Mouse (Mus musculus) kidney, adult 2 months (tissue): ENCODE results near the gene Ltf. TPM values are rescaled to one million over a fixed set of nuclear protein-coding genes. Genes with fewer than 3 reads are reported as not detected.

Source experiments
- DNase-seq: peaks from one replicate; pipeline ENCODE4 v3.0.0; 2021
- H3K27ac ChIP-seq: fragments of 200-500 bp; 2 replicates; pipeline ENCODE4 v1.5.1; 2012; ENCODE audit warnings: low read depth, low read length, control low read depth, inconsistent platforms; ENCODE audit not compliant: insufficient read depth
- H3K27me3 ChIP-seq: fragments of 200-500 bp; replicated peaks from 2 replicates; pipeline ENCODE4 v1.6.1; 2012; ENCODE audit warnings: mild to moderate bottlenecking, moderate library complexity, low read length, inconsistent platforms; ENCODE audit not compliant: control insufficient read depth, insufficient read depth
- H3K36me3 ChIP-seq: fragments of 200-500 bp; 2 replicates; pipeline ENCODE4 v1.6.1; 2012; ENCODE audit warnings: mild to moderate bottlenecking, moderate library complexity, low read length, inconsistent platforms; ENCODE audit not compliant: control insufficient read depth, insufficient read depth
- H3K4me1 ChIP-seq: fragments of 200-500 bp; 2 replicates; pipeline ENCODE4 v1.6.1; 2011; ENCODE audit warnings: low read length; ENCODE audit not compliant: control insufficient read depth, insufficient read depth
- H3K4me3 ChIP-seq: fragments of 200-500 bp; 2 replicates; pipeline ENCODE4 v1.5.1; 2011; ENCODE audit warnings: mild to moderate bottlenecking, low read depth, low read length, control low read depth; ENCODE audit not compliant: insufficient read depth
- CTCF ChIP-seq: fragments of 200-500 bp; conservative IDR thresholded peaks from 2 replicates; pipeline ENCODE4 v1.5.1; 2011; ENCODE audit warnings: low read depth, mild to moderate bottlenecking, control low read depth, low read length, moderate library complexity, mixed read lengths; ENCODE audit not compliant: insufficient read depth, insufficient read length
- POLR2A ChIP-seq: fragments of 200-500 bp; IDR thresholded peaks from one replicate; pipeline ENCODE4 v1.6.1; 2011; ENCODE audit warnings: low read depth, low read length, control low read depth
- WGBS: fragments of 180-500 bp; shearing (Covaris S2); methylation state at CpG from one replicate; pipeline ENCODE4 v1.1.7; 2018; 5-methylcytosine and 5-hydroxymethylcytosine counted together
- polyA plus RNA-seq: library from polyadenylated mRNA; depleted of rRNA; stranded (reverse); fragments of >200 nt; gene quantifications from 2 replicates; pipeline ENCODE4 v1.2.3, GENCODE M21; 2012; rRNA removed

Ltf gene
- 0.39 and 0.63 TPM in 2 replicates for polyA plus RNA-seq

- Histone ChIP-seq H3K27ac (no peak within 1 kb of the TSS), H3K36me3 (no peaks in the 10 kb centered on the region), H3K4me3 (no peak within 1 kb of the TSS), H3K4me1 (no peaks in the 10 kb centered on the region), H3K27me3 (no peaks in the 10 kb centered on the region)
- no peak for TF ChIP-seq POLR2A
- WGBS: 82% methylated on average over 5 of the region's 5 CpGs
- DNase-seq: no peak
Observed at GRCm38 (mm10) chr9:111019022-111019421, at the start of gene Ltf. Ltf (plus strand) TSS chr9:111019271.

GRCm38 (mm10) chr9:110979411-110979810 lies 39.7 kb upstream of the Ltf start:
- Histone ChIP-seq H3K27me3 (no peaks in the 10 kb centered on the region), H3K27ac (no peak overlapping the region), H3K36me3 (no peaks in the 10 kb centered on the region), H3K4me3 (no peak overlapping the region), H3K4me1 (no peaks in the 10 kb centered on the region)
- no peak for DNase-seq
- TF ChIP-seq POLR2A (no peak), CTCF (no peak)
- WGBS: 92% methylated on average over 11 of the region's 11 CpGs

GRCm38 (mm10) chr9:110982351-110982750 lies 36.7 kb upstream of the Ltf start:
- no peak overlapping the region for H3K4me3 ChIP-seq
- WGBS: 71% methylated on average over 4 of the region's 4 CpGs
- DNase-seq: no peak
- H3K4me1 ChIP-seq: no peaks in the 10 kb centered on the region
- no peak overlapping the region for H3K27ac ChIP-seq
- TF ChIP-seq POLR2A: no peak
- no peak for TF ChIP-seq CTCF
- H3K36me3 ChIP-seq: no peaks in the 10 kb centered on the region
- no peaks in the 10 kb centered on the region for H3K27me3 ChIP-seq

GRCm38 (mm10) chr9:110984096-110984495 lies 35.0 kb upstream of the Ltf start:
- H3K36me3 ChIP-seq: no peaks in the 10 kb centered on the region
- H3K4me3 ChIP-seq: no peak overlapping the region
- no peaks in the 10 kb centered on the region for H3K27me3 ChIP-seq
- no peaks in the 10 kb centered on the region for H3K4me1 ChIP-seq
- 90% methylated on average over 9 of the region's 9 CpGs for WGBS
- no peak overlapping the region for H3K27ac ChIP-seq
- TF ChIP-seq POLR2A (no peak), CTCF (no peak)
- DNase-seq: no peak

GRCm38 (mm10) chr9:110985541-110985940 lies 33.5 kb upstream of the Ltf start:
- Histone ChIP-seq H3K36me3 (no peaks in the 10 kb centered on the region), H3K27me3 (no peaks in the 10 kb centered on the region), H3K27ac (no peak overlapping the region), H3K4me3 (no peak overlapping the region), H3K4me1 (peaks cover 4% of the 10 kb centered on the region)
- TF ChIP-seq CTCF (no peak), POLR2A (no peak)
- 92% methylated on average over 5 of the region's 5 CpGs for WGBS
- no peak for DNase-seq

GRCm38 (mm10) chr9:110985951-110986350 lies 33.1 kb upstream of the Ltf start:
- DNase-seq: no peak
- Histone ChIP-seq H3K4me1 (peaks cover 4% of the 10 kb centered on the region), H3K36me3 (no peaks in the 10 kb centered on the region), H3K27ac (no peak overlapping the region), H3K27me3 (no peaks in the 10 kb centered on the region), H3K4me3 (no peak overlapping the region)
- TF ChIP-seq POLR2A (no peak), CTCF (no peak)
- 83% methylated on average over 8 of the region's 8 CpGs for WGBS

- no peak for TF ChIP-seq POLR2A
- no peak for TF ChIP-seq CTCF
- H3K27ac ChIP-seq: no peak overlapping the region
- no peak overlapping the region for H3K4me3 ChIP-seq
- no peak for DNase-seq
- no peaks in the 10 kb centered on the region for H3K27me3 ChIP-seq
- H3K4me1 ChIP-seq: peaks cover 4% of the 10 kb centered on the region
- no peaks in the 10 kb centered on the region for H3K36me3 ChIP-seq
- 86% methylated on average over 4 of the region's 4 CpGs for WGBS
Observed at GRCm38 (mm10) chr9:110987331-110987730, 31.7 kb upstream of the Ltf start.

- H3K27me3 ChIP-seq: no peaks in the 10 kb centered on the region
- H3K4me3 ChIP-seq: no peak overlapping the region
- TF ChIP-seq CTCF: no peak
- no peak for TF ChIP-seq POLR2A
- no peak for DNase-seq
- WGBS: 55% methylated on average over 3 of the region's 3 CpGs
- H3K36me3 ChIP-seq: no peaks in the 10 kb centered on the region
- H3K4me1 ChIP-seq: peaks cover 4% of the 10 kb centered on the region
- no peak overlapping the region for H3K27ac ChIP-seq
Observed at GRCm38 (mm10) chr9:110988078-110988477, 31.0 kb upstream of the Ltf start.
